Mouse (Mus musculus) midbrain, embryonic 14.5 days (tissue): ENCODE measurements at regions not wholly inside any gene's neighbourhood (a gene's known extent, or its start where the extent isn't known, plus 50 kb on each side); places are given as distances from the start of the nearest gene placed in this dataset.
A peak's percentile ranks its signal among the peaks of the same experiment; 100 is the strongest.
"Not testable (repeated sequence)": the region's sequence is repeated elsewhere in the genome, so short reads cannot be mapped to it uniquely, and the experiment has no call there.

Experiments used
- ATAC-seq: fragments of 200-750 bp; cut with Nextera tagmentation; 2 replicates; pipeline ENCODE4 v1.8.0; 2017; ENCODE audit warnings: moderate number of reproducible peaks, moderate library complexity; ENCODE audit not compliant: low FRiP score, low TSS enrichment
- DNase-seq: peaks from one replicate; pipeline ENCODE4 v3.0.0-alpha.2; 2015
- H3K27ac ChIP-seq: fragments of 300-500 bp; sonication (generic); replicated peaks from 2 replicates; pipeline ENCODE4 v1.5.1; 2014; ENCODE audit warnings: mild to moderate bottlenecking, low read depth, low read length, moderate library complexity
- H3K27me3 ChIP-seq: fragments of 300-500 bp; sonication (generic); 2 replicates; pipeline ENCODE4 v1.6.1; 2014; ENCODE audit warnings: low read length, control low read depth, mixed read lengths; ENCODE audit not compliant: control insufficient read depth, insufficient read depth
- H3K36me3 ChIP-seq: fragments of 300-500 bp; sonication (generic); 2 replicates; pipeline ENCODE4 v1.6.1; 2014; ENCODE audit warnings: low read length, control low read depth; ENCODE audit not compliant: control insufficient read depth, insufficient read depth
- H3K4me1 ChIP-seq: fragments of 300-500 bp; sonication (generic); 2 replicates; pipeline ENCODE4 v1.6.1; 2014; ENCODE audit warnings: mild to moderate bottlenecking, antibody characterized with exemption, low read length, control low read depth; ENCODE audit not compliant: control insufficient read depth, insufficient read depth
- H3K4me2 ChIP-seq: fragments of 300-500 bp; sonication (generic); 2 replicates; pipeline ENCODE4 v1.6.1; 2014; ENCODE audit warnings: mild to moderate bottlenecking, low read length, moderate library complexity
- H3K4me3 ChIP-seq: fragments of 300-500 bp; sonication (generic); replicated peaks from 2 replicates; pipeline ENCODE4 v1.5.1; 2014; ENCODE audit warnings: low read depth, low read length
- H3K9ac ChIP-seq: fragments of 300-500 bp; sonication (generic); replicated peaks from 2 replicates; pipeline ENCODE4 v1.6.1; 2014; ENCODE audit warnings: mild to moderate bottlenecking, low read length, moderate library complexity
- H3K9me3 ChIP-seq: fragments of 300-500 bp; sonication (generic); 2 replicates; pipeline ENCODE4 v1.6.1; 2016; ENCODE audit warnings: low read length, control low read depth, mixed read lengths; ENCODE audit not compliant: control insufficient read depth
- WGBS: fragments of 180-500 bp; shearing (Covaris S2); extraction: QIAGEN DNeasy Blood & Tissue Kit; methylation state at CpG from one replicate; pipeline ENCODE4 v1.1.7; 2014; 5-methylcytosine and 5-hydroxymethylcytosine counted together

DNA sequence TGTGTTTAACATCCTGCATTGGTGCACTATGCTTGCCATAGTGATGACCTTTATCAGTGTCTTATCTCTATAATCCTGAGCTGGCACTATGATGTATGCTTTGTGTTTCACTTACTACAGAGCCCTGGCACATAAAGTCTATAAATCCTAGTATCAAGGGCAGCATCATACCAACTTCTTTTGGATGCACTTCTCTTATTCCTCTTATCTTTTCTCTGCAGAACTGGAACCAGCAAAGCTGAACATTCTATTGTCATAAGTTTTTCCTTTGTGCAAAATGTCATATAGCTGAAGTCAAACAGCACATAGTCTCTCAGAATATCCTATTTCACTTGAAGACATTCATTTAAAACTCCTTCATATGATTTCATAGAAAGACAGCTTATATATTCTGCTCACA lies 563.3 kb upstream of the Foxg1 start:
- Histone ChIP-seq H3K27ac (no peak overlapping the region), H3K9ac (no peak overlapping the region), H3K9me3 (no peaks in the 10 kb centered on the region), H3K27me3 (no peaks in the 10 kb centered on the region), H3K36me3 (no peaks in the 10 kb centered on the region), H3K4me3 (no peak overlapping the region), H3K4me1 (no peaks in the 10 kb centered on the region), H3K4me2 (no peak overlapping the region)
- ATAC-seq (no peak), DNase-seq (no peak)

DNA sequence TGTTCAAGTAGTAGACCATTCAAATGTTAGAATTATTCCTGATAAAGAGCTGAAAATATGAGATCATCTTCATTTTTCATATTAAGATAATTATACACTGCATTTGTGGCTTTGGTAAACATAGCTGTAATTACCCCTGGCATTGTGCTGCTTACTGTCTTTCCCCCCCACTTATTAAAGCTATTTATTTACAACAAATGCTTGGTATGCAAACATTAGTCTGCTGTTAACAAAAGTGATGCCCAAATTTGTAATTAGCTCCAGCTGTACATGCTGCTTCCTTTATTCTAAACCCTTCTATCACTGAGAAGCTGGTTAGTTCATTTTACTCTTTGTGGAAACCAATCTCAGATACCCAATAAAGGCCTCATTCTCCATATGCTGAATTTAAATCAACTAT lies 562.3 kb upstream of the Foxg1 start:
- H3K4me1 ChIP-seq, result no peaks in the 10 kb centered on the region
- H3K4me3 ChIP-seq, result no peak overlapping the region
- H3K9me3 ChIP-seq, result no peaks in the 10 kb centered on the region
- DNase-seq, result no peak
- H3K36me3 ChIP-seq, result no peaks in the 10 kb centered on the region
- H3K9ac ChIP-seq, result no peak overlapping the region
- no peaks in the 10 kb centered on the region for H3K27me3 ChIP-seq
- ATAC-seq, result no peak
- H3K4me2 ChIP-seq, result no peak overlapping the region
- H3K27ac ChIP-seq, result no peak overlapping the region

GRCm38 (mm10) chr12:48826300-48826699 lies 556.2 kb upstream of the Foxg1 start:
- H3K4me2 ChIP-seq, result no peak overlapping the region
- DNase-seq (no peak), ATAC-seq (no peak)
- H3K27ac ChIP-seq, result no peak overlapping the region
- no peaks in the 10 kb centered on the region for H3K27me3 ChIP-seq
- no peak overlapping the region for H3K4me3 ChIP-seq
- no peak overlapping the region for H3K9ac ChIP-seq
- WGBS, result 70% methylated on average over 6 of the region's 6 CpGs
- no peaks in the 10 kb centered on the region for H3K4me1 ChIP-seq
- H3K9me3 ChIP-seq, result no peaks in the 10 kb centered on the region
- H3K36me3 ChIP-seq, result no peaks in the 10 kb centered on the region

DNA sequence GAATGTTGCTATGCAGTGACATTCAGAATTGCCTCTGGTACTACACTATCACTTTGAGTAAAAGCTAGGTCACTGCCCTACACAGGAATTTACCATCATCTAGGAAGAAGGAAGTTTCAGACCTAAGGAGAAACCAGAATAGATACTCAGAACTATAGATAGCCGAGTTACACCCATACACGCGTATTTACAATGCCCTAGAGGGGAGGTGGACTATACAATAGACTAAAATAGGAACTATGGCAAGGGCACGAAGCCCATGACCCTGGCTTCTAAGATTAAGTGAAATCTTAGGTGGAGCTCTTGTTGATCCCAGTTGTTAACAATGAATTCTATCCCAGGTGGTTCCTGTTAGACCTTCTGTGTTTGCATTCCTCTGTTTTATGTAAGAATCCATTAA lies 529.1 kb upstream of the Foxg1 start:
- H3K4me3 ChIP-seq, H3K9ac ChIP-seq, H3K4me2 ChIP-seq, H3K4me1 ChIP-seq, H3K27ac ChIP-seq, H3K27me3 ChIP-seq, H3K36me3 ChIP-seq, ATAC-seq, DNase-seq, H3K9me3 ChIP-seq: not testable (repeated sequence)
- 82% methylated on average over 4 of the region's 4 CpGs for WGBS

GRCm38 (mm10) chr12:48854016-48854415 lies 528.4 kb upstream of the Foxg1 start:
- Histone ChIP-seq H3K27ac (no peak overlapping the region), H3K4me1 (no peaks in the 10 kb centered on the region), H3K9me3 (no peaks in the 10 kb centered on the region), H3K36me3 (no peaks in the 10 kb centered on the region), H3K9ac (no peak overlapping the region), H3K27me3 (no peaks in the 10 kb centered on the region), H3K4me2 (no peak overlapping the region), H3K4me3 (no peak overlapping the region)
- WGBS, result 76% methylated on average over 1 of the region's 1 CpGs
- DNase-seq (no peak), ATAC-seq (no peak)

GRCm38 (mm10) chr12:48878244-48879031 lies 504.0 kb upstream of the Foxg1 start:
- Histone ChIP-seq H3K9ac (no peak overlapping the region), H3K36me3 (no peaks in the 10 kb centered on the region), H3K4me1 (no peaks in the 10 kb centered on the region), H3K4me2 (no peak overlapping the region), H3K27ac (peak overlapping the region; percentile 60; the same call in 1 of the 2 replicates), H3K4me3 (no peak overlapping the region), H3K9me3 (no peaks in the 10 kb centered on the region), H3K27me3 (no peaks in the 10 kb centered on the region)
- DNase-seq (peak; percentile 32), ATAC-seq (peak; percentile 48; the same call in 1 of the 2 replicates)
- 47% methylated on average over 8 of the region's 8 CpGs for WGBS
